Mouse (Mus musculus): ENCODE measurements around the gene Schip1. TPM values are rescaled to one million over a fixed set of nuclear protein-coding genes. Genes with fewer than 3 reads are reported as not detected.
A peak's percentile ranks its signal among the peaks of the same experiment; 100 is the strongest.

Gene Schip1
- total and polyA plus RNA-seq, 2 experiments from 2014 or later: 108 to 157 TPM

DNA sequence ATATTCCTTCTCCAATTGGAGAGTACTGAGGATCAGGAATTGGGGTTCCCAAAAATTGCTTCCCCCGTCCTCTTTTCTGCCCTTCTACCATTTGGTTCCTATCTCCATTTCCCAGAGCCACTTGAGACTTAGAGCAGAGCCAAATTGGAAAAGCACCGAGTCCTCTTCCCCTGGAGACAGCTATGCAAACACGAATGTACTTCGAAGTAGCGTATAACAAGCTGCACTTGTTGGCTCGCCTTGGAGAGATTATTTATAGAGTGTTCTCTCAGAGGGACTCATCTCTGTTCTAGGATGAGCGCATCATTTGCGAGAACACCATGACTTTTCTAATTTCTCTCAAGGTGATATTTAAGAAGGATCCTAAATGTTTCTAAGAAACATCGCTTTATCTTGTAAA, 538.3 kb downstream of the Schip1 start:
- Histone ChIP-seq H3K4me1 (ENCODE audit: insufficient read depth, low read length) (peaks cover 2% of the 10 kb centered on the region; the same call in 1 of the 2 replicates), H3K27me3 (ENCODE audit: insufficient read depth, low read length) (no peaks in the 10 kb centered on the region), H3K9me3 (ENCODE audit: low read length) (no peaks in the 10 kb centered on the region), H3K36me3 (ENCODE audit: insufficient read depth, low read length) (peaks cover 3% of the 10 kb centered on the region; the same call in 1 of the 2 replicates), H3K27ac (ENCODE audit: low read depth, low read length) (no peak overlapping the region), H3K9ac (replicated peaks; ENCODE audit: low read length, poor library complexity, severe bottlenecking) (no peak overlapping the region), H3K4me2 (ENCODE audit: low read depth, low read length, poor library complexity, severe bottlenecking) (no peak overlapping the region), H3K4me3 (ENCODE audit: low read depth, low read length) (no peak overlapping the region)
- ATAC-seq (ENCODE audit: low FRiP score): no peak
- DNase-seq (ENCODE audit: low spot score): no peak
- WGBS: 76% methylated on average over 9 of the region's 9 CpGs
- TF ChIP-seq CTCF (IDR thresholded peaks at IDR 0.05): no peak

DNA sequence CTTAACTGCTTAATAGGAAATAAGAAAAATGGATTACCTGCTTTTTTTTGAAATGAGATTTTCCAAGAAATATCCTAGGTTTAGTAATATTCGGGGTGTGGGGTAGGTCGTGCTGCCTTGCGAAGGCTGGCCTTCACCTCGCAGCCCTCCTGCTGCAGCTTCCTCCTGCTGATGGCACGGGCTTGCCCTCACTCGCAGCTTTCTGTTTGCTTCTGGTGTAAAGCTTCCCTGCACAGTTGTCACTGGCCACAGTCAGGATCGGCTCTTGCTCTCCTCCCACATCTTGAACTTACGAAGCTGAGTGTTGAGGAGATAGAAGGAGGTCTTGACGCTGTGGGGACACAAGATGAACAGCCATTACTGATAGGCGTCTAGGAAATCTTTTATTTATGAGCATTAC, 539.9 kb downstream of the Schip1 start:
- H3K27ac ChIP-seq (ENCODE audit: low read depth, low read length): peak overlapping the region; percentile 18; the same call in 1 of the 2 replicates
- H3K9me3 ChIP-seq (ENCODE audit: low read length): no peaks in the 10 kb centered on the region
- ATAC-seq (ENCODE audit: low FRiP score) (no peak), DNase-seq (ENCODE audit: low spot score) (no peak)
- TF ChIP-seq CTCF (IDR thresholded peaks at IDR 0.05): no peak
- WGBS: 54% methylated on average over 10 of the region's 10 CpGs
- no peak overlapping the region for H3K9ac ChIP-seq (replicated peaks; ENCODE audit: low read length, poor library complexity, severe bottlenecking)
- peaks cover 2% of the 10 kb centered on the region; the same call in 1 of the 2 replicates for H3K4me1 ChIP-seq (ENCODE audit: insufficient read depth, low read length)
- peaks cover 3% of the 10 kb centered on the region; the same call in 1 of the 2 replicates for H3K36me3 ChIP-seq (ENCODE audit: insufficient read depth, low read length)
- H3K4me2 ChIP-seq (ENCODE audit: low read depth, low read length, poor library complexity, severe bottlenecking): no peak overlapping the region
- no peak overlapping the region for H3K4me3 ChIP-seq (ENCODE audit: low read depth, low read length)
- no peaks in the 10 kb centered on the region for H3K27me3 ChIP-seq (ENCODE audit: insufficient read depth, low read length)

- Histone ChIP-seq H3K27ac (ENCODE audit: low read depth, low read length) (peak overlapping the region; percentile 18; the same call in 1 of the 2 replicates), H3K4me2 (ENCODE audit: low read depth, low read length, poor library complexity, severe bottlenecking) (no peak overlapping the region), H3K4me1 (ENCODE audit: insufficient read depth, low read length) (peaks cover 2% of the 10 kb centered on the region; the same call in 1 of the 2 replicates), H3K36me3 (ENCODE audit: insufficient read depth, low read length) (peaks cover 3% of the 10 kb centered on the region; the same call in 1 of the 2 replicates), H3K9ac (replicated peaks; ENCODE audit: low read length, poor library complexity, severe bottlenecking) (no peak overlapping the region), H3K4me3 (ENCODE audit: low read depth, low read length) (no peak overlapping the region), H3K27me3 (ENCODE audit: insufficient read depth, low read length) (no peaks in the 10 kb centered on the region), H3K9me3 (ENCODE audit: low read length) (no peaks in the 10 kb centered on the region)
- 39% methylated on average over 10 of the region's 10 CpGs for WGBS
- DNase-seq (ENCODE audit: low spot score): no peak
- no peak for TF ChIP-seq CTCF (IDR thresholded peaks at IDR 0.05)
- no peak for ATAC-seq (ENCODE audit: low FRiP score)
These were observed 540.4 kb downstream of the Schip1 start for GRCm38 (mm10) chr3:68604962-68605361.

DNA sequence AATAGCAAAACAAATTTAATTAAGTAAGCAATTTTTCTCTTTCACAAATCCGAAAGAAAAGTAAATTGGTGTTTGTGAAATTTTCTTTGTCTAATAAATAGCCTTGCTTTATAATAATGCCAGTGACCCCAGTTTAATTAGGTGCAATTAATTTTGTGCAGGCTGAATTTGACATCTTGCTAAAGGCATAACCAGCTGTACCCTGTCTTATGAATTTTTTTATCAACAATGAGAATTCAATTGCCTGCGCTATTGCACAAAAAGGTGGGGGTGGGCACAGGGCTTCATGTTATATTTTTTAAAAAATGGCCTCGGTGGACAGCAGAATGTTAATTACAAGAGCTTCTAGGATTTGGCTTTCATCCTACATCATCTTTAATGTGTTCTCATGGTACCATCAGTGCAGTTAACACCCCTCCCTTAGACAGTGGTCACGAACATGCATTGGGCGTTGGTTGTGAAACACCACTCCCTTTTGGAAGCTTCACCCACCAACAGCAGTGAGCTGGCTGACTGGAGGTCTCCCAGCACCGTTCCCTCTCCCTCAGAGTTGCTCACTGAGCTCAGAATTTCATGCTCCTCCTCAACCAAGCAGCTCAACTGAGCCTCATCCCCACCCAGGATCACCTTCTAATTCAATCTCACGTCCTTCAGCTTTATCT, 541.5 kb downstream of the Schip1 start:
- no peaks in the 10 kb centered on the region for H3K27me3 ChIP-seq (ENCODE audit: insufficient read depth, low read length)
- H3K36me3 ChIP-seq (ENCODE audit: insufficient read depth, low read length): peaks cover 3% of the 10 kb centered on the region; the same call in 1 of the 2 replicates
- ATAC-seq (ENCODE audit: low FRiP score): no peak
- H3K4me2 ChIP-seq (ENCODE audit: low read depth, low read length, poor library complexity, severe bottlenecking): no peak overlapping the region
- no peaks in the 10 kb centered on the region for H3K9me3 ChIP-seq (ENCODE audit: low read length)
- no peak for DNase-seq (ENCODE audit: low spot score)
- no peak overlapping the region for H3K9ac ChIP-seq (replicated peaks; ENCODE audit: low read length, poor library complexity, severe bottlenecking)
- H3K4me1 ChIP-seq (ENCODE audit: insufficient read depth, low read length): peaks cover 2% of the 10 kb centered on the region; the same call in 1 of the 2 replicates
- TF ChIP-seq CTCF (IDR thresholded peaks at IDR 0.05): no peak
- H3K4me3 ChIP-seq (ENCODE audit: low read depth, low read length): no peak overlapping the region
- 71% methylated on average over 7 of the region's 7 CpGs for WGBS
- no peak overlapping the region for H3K27ac ChIP-seq (ENCODE audit: low read depth, low read length)

DNA sequence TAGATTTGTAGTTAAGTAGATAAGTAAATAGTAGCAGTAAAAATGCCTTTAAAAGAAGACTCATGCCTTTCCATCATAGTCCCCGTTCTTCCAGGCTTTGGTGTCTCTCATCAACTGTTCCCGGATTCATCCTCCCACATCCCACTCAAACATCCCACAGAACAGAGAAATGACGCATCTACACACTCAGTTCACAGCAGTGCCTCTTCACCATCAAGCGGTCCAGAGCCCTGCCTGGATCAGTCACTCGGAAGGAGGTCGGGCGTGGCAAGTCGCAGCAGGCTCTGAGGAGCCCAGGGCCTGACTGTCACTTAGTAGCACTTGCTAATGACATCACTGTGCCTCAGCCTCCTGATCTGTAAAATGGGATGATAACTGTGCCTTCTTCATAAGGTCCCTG, 542.1 kb downstream of the Schip1 start:
- H3K36me3 ChIP-seq (ENCODE audit: insufficient read depth, low read length): peaks cover 3% of the 10 kb centered on the region; the same call in 1 of the 2 replicates
- H3K4me3 ChIP-seq (ENCODE audit: low read depth, low read length): no peak overlapping the region
- ATAC-seq (ENCODE audit: low FRiP score) (no peak), DNase-seq (ENCODE audit: low spot score) (no peak)
- H3K27ac ChIP-seq (ENCODE audit: low read depth, low read length): no peak overlapping the region
- 96% methylated on average over 8 of the region's 8 CpGs for WGBS
- no peak for TF ChIP-seq CTCF (IDR thresholded peaks at IDR 0.05)
- H3K9ac ChIP-seq (replicated peaks; ENCODE audit: low read length, poor library complexity, severe bottlenecking): no peak overlapping the region
- no peaks in the 10 kb centered on the region for H3K9me3 ChIP-seq (ENCODE audit: low read length)
- H3K4me1 ChIP-seq (ENCODE audit: insufficient read depth, low read length): peaks cover 2% of the 10 kb centered on the region; the same call in 1 of the 2 replicates
- H3K27me3 ChIP-seq (ENCODE audit: insufficient read depth, low read length): no peaks in the 10 kb centered on the region
- H3K4me2 ChIP-seq (ENCODE audit: low read depth, low read length, poor library complexity, severe bottlenecking): no peak overlapping the region

DNA sequence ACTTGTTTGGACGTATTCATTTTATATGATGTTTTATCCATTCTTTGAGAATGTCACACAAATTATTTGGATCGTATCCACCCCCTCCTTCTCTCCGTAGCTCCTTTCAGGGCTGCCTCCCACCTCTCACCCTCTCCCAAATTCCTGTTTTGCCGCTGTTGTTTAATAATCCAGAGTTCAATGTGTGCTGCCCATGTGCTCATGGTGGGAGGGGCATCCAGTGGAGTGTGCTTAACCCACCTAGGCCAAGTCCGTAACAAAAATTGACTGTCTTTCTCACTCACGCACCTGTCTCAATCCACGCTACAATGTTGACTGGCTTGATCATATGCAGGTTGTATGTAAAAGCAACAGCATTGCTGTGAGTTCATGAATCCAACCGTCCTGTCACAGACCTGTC, 542.7 kb downstream of the Schip1 start:
- TF ChIP-seq CTCF (IDR thresholded peaks at IDR 0.05): no peak
- Histone ChIP-seq H3K36me3 (ENCODE audit: insufficient read depth, low read length) (peaks cover 3% of the 10 kb centered on the region; the same call in 1 of the 2 replicates), H3K9me3 (ENCODE audit: low read length) (no peaks in the 10 kb centered on the region), H3K9ac (replicated peaks; ENCODE audit: low read length, poor library complexity, severe bottlenecking) (no peak overlapping the region), H3K27ac (ENCODE audit: low read depth, low read length) (no peak overlapping the region), H3K4me2 (ENCODE audit: low read depth, low read length, poor library complexity, severe bottlenecking) (no peak overlapping the region), H3K4me3 (ENCODE audit: low read depth, low read length) (no peak overlapping the region), H3K4me1 (ENCODE audit: insufficient read depth, low read length) (peaks cover 2% of the 10 kb centered on the region; the same call in 1 of the 2 replicates), H3K27me3 (ENCODE audit: insufficient read depth, low read length) (no peaks in the 10 kb centered on the region)
- no peak for DNase-seq (ENCODE audit: low spot score)
- no peak for ATAC-seq (ENCODE audit: low FRiP score)
- WGBS: 91% methylated on average over 8 of the region's 8 CpGs
